Mouse (Mus musculus) hindbrain, embryonic 13.5 days (tissue): ENCODE data around the gene Hoxc4. TPM values are rescaled to one million over a fixed set of nuclear protein-coding genes. Genes with fewer than 3 reads are reported as not detected.

Experiments
- ATAC-seq: fragments of 200-750 bp; cut with Nextera tagmentation; 2 replicates; pipeline ENCODE4 v1.8.0; 2017; ENCODE audit warnings: moderate TSS enrichment; ENCODE audit not compliant: low FRiP score
- H3K27ac ChIP-seq: fragments of 300-500 bp; sonication (generic); 2 replicates; pipeline ENCODE4 v1.5.1; 2015; ENCODE audit warnings: inconsistent platforms, mild to moderate bottlenecking, moderate library complexity
- H3K27me3 ChIP-seq: fragments of 300-500 bp; sonication (generic); 2 replicates; pipeline ENCODE4 v1.6.1; 2015; ENCODE audit warnings: mild to moderate bottlenecking, inconsistent platforms
- H3K36me3 ChIP-seq: fragments of 300-500 bp; sonication (generic); 2 replicates; pipeline ENCODE4 v1.6.1; 2015; ENCODE audit warnings: mild to moderate bottlenecking, inconsistent platforms
- H3K4me1 ChIP-seq: fragments of 300-500 bp; sonication (generic); replicated peaks from 2 replicates; pipeline ENCODE4 v1.6.1; 2015; ENCODE audit warnings: inconsistent platforms
- H3K4me2 ChIP-seq: fragments of 300-500 bp; sonication (generic); 2 replicates; pipeline ENCODE4 v1.6.1; 2015; ENCODE audit warnings: inconsistent platforms, mild to moderate bottlenecking, moderate library complexity
- H3K4me3 ChIP-seq: fragments of 300-500 bp; sonication (generic); 2 replicates; pipeline ENCODE4 v1.5.1; 2015; ENCODE audit warnings: mild to moderate bottlenecking, inconsistent platforms
- H3K9ac ChIP-seq: fragments of 300-500 bp; sonication (generic); 2 replicates; pipeline ENCODE4 v1.6.1; 2015; ENCODE audit warnings: mild to moderate bottlenecking, inconsistent platforms
- H3K9me3 ChIP-seq: fragments of 300-500 bp; sonication (generic); 2 replicates; pipeline ENCODE4 v1.6.1; 2016; ENCODE audit warnings: inconsistent platforms
- WGBS: fragments of 180-500 bp; shearing (Covaris S2); methylation state at CpG from one replicate; pipeline ENCODE4 v1.1.7; 2015; 5-methylcytosine and 5-hydroxymethylcytosine counted together
- polyA plus RNA-seq: library from polyadenylated mRNA; unstranded; fragments of >200 nt; fragmentation: Nextera tagmentation; extraction: Ambion mirVana; gene quantifications from 2 replicates; pipeline ENCODE4 v1.2.1, GENCODE M21; 2015

Gene Hoxc4
- 76.2 and 86.9 TPM in 2 replicates for polyA plus RNA-seq

GRCm38 (mm10) chr15:103018636-103019035, at the start of gene Hoxc4:
Gene Hoxc4, plus strand, starts transcription at chr15:103018934.
- peaks cover 44% of the 10 kb centered on the region for H3K4me1 ChIP-seq
- peak within 1 kb of the TSS; percentile 58 for H3K4me2 ChIP-seq
- H3K9me3 ChIP-seq, result no peaks in the 10 kb centered on the region
- H3K36me3 ChIP-seq, result no peaks in the 10 kb centered on the region
- 2% methylated on average over 9 of the region's 9 CpGs for WGBS
- H3K27ac ChIP-seq, result peak within 1 kb of the TSS; percentile 96
- ATAC-seq, result no peak
- H3K27me3 ChIP-seq, result peaks cover 100% of the 10 kb centered on the region
- peak within 1 kb of the TSS; percentile 85 for H3K9ac ChIP-seq
- H3K4me3 ChIP-seq, result peak within 1 kb of the TSS; percentile 51

- no peaks in the 10 kb centered on the region for H3K36me3 ChIP-seq
- H3K27ac ChIP-seq, result no peak overlapping the region
- no peaks in the 10 kb centered on the region for H3K9me3 ChIP-seq
- peaks cover 8% of the 10 kb centered on the region for H3K4me1 ChIP-seq
- H3K27me3 ChIP-seq, result peaks cover 99% of the 10 kb centered on the region
- ATAC-seq, result no peak
- H3K9ac ChIP-seq, result no peak overlapping the region
- WGBS, result 22% methylated on average over 1 of the region's 1 CpGs
- no peak overlapping the region for H3K4me2 ChIP-seq
- H3K4me3 ChIP-seq, result no peak overlapping the region
Measured at GRCm38 (mm10) chr15:102969296-102969695, 49.4 kb upstream of the Hoxc4 start.

- H3K4me2 ChIP-seq, result no peak overlapping the region
- 3% methylated on average over 12 of the region's 12 CpGs for WGBS
- no peak overlapping the region for H3K9ac ChIP-seq
- no peaks in the 10 kb centered on the region for H3K36me3 ChIP-seq
- H3K9me3 ChIP-seq, result no peaks in the 10 kb centered on the region
- no peak for ATAC-seq
- H3K4me3 ChIP-seq, result no peak overlapping the region
- H3K27me3 ChIP-seq, result peaks cover 99% of the 10 kb centered on the region
- H3K4me1 ChIP-seq, result peaks cover 8% of the 10 kb centered on the region
- H3K27ac ChIP-seq, result no peak overlapping the region
Measured at GRCm38 (mm10) chr15:102970740-102971139, 48.0 kb upstream of the Hoxc4 start.

GRCm38 (mm10) chr15:102972254-102972653, 46.5 kb upstream of the Hoxc4 start:
- H3K9ac ChIP-seq, result no peak overlapping the region
- H3K4me1 ChIP-seq, result no peaks in the 10 kb centered on the region
- H3K36me3 ChIP-seq, result no peaks in the 10 kb centered on the region
- no peaks in the 10 kb centered on the region for H3K9me3 ChIP-seq
- 2% methylated on average over 21 of the region's 21 CpGs for WGBS
- H3K4me2 ChIP-seq, result no peak overlapping the region
- no peak overlapping the region for H3K27ac ChIP-seq
- H3K27me3 ChIP-seq, result peaks cover 99% of the 10 kb centered on the region
- no peak for ATAC-seq
- H3K4me3 ChIP-seq, result no peak overlapping the region

GRCm38 (mm10) chr15:102972753-102973152, 46.0 kb upstream of the Hoxc4 start:
- Histone ChIP-seq H3K9me3 (no peaks in the 10 kb centered on the region), H3K4me2 (no peak overlapping the region), H3K9ac (no peak overlapping the region), H3K4me3 (no peak overlapping the region), H3K36me3 (no peaks in the 10 kb centered on the region), H3K27ac (no peak overlapping the region), H3K27me3 (peaks cover 99% of the 10 kb centered on the region), H3K4me1 (no peaks in the 10 kb centered on the region)
- 2% methylated on average over 6 of the region's 6 CpGs for WGBS
- no peak for ATAC-seq

- WGBS, result 4% methylated on average over 7 of the region's 7 CpGs
- Histone ChIP-seq H3K4me3 (no peak overlapping the region), H3K4me2 (no peak overlapping the region), H3K4me1 (no peaks in the 10 kb centered on the region), H3K27me3 (peaks cover 100% of the 10 kb centered on the region), H3K9ac (no peak overlapping the region), H3K9me3 (no peaks in the 10 kb centered on the region), H3K36me3 (no peaks in the 10 kb centered on the region), H3K27ac (no peak overlapping the region)
- no peak for ATAC-seq
Measured at GRCm38 (mm10) chr15:102975034-102975433, 43.7 kb upstream of the Hoxc4 start.

GRCm38 (mm10) chr15:102975688-102976111, 43.0 kb upstream of the Hoxc4 start:
- no peak for ATAC-seq
- Histone ChIP-seq H3K27ac (no peak overlapping the region), H3K4me1 (no peaks in the 10 kb centered on the region), H3K36me3 (no peaks in the 10 kb centered on the region), H3K4me3 (no peak overlapping the region; the same call in 1 of the 2 replicates), H3K4me2 (no peak overlapping the region), H3K9ac (no peak overlapping the region), H3K27me3 (peaks cover 100% of the 10 kb centered on the region), H3K9me3 (no peaks in the 10 kb centered on the region)
- WGBS, result 1% methylated on average over 21 of the region's 21 CpGs

- Histone ChIP-seq H3K4me1 (no peaks in the 10 kb centered on the region), H3K27me3 (peaks cover 100% of the 10 kb centered on the region), H3K27ac (no peak within 1 kb of the TSS), H3K4me2 (no peak within 1 kb of the TSS), H3K9ac (no peak within 1 kb of the TSS), H3K36me3 (no peaks in the 10 kb centered on the region), H3K4me3 (no peak within 1 kb of the TSS; the same call in 1 of the 2 replicates), H3K9me3 (no peaks in the 10 kb centered on the region)
- no peak for ATAC-seq
- WGBS, result 0% methylated on average over 7 of the region's 20 CpGs
Measured at GRCm38 (mm10) chr15:102976171-102976570, 42.6 kb upstream of the Hoxc4 start, which contains the start of gene Hoxc9. Gene Hoxc9, plus strand, starts transcription at chr15:102976439.

- H3K4me2 ChIP-seq, result no peak overlapping the region
- no peak overlapping the region for H3K27ac ChIP-seq
- H3K4me3 ChIP-seq, result no peak overlapping the region
- no peak for ATAC-seq
- peaks cover 100% of the 10 kb centered on the region for H3K27me3 ChIP-seq
- H3K9ac ChIP-seq, result no peak overlapping the region
- peaks cover 4% of the 10 kb centered on the region; the same call in 1 of the 2 replicates for H3K4me1 ChIP-seq
- H3K36me3 ChIP-seq, result no peaks in the 10 kb centered on the region
- H3K9me3 ChIP-seq, result no peaks in the 10 kb centered on the region
- WGBS, result under 1% methylated on average over 37 of the region's 37 CpGs
Measured at GRCm38 (mm10) chr15:102976631-102977422, 41.9 kb upstream of the Hoxc4 start.

- 2% methylated on average over 16 of the region's 16 CpGs for WGBS
- Histone ChIP-seq H3K4me1 (peaks cover 7% of the 10 kb centered on the region; the same call in 1 of the 2 replicates), H3K4me3 (no peak overlapping the region), H3K4me2 (no peak overlapping the region), H3K27ac (no peak overlapping the region), H3K9ac (no peak overlapping the region), H3K36me3 (no peaks in the 10 kb centered on the region), H3K9me3 (no peaks in the 10 kb centered on the region), H3K27me3 (peaks cover 100% of the 10 kb centered on the region)
- no peak for ATAC-seq
Measured at GRCm38 (mm10) chr15:102977423-102977974, 41.2 kb upstream of the Hoxc4 start.

GRCm38 (mm10) chr15:102978615-102979515, 39.9 kb upstream of the Hoxc4 start:
- Histone ChIP-seq H3K4me1 (peaks cover 7% of the 10 kb centered on the region; the same call in 1 of the 2 replicates), H3K27ac (no peak overlapping the region), H3K9me3 (no peaks in the 10 kb centered on the region), H3K27me3 (peaks cover 100% of the 10 kb centered on the region), H3K9ac (no peak overlapping the region), H3K4me2 (no peak overlapping the region), H3K36me3 (no peaks in the 10 kb centered on the region), H3K4me3 (no peak overlapping the region)
- no peak for ATAC-seq
- whole genome bisulfite sequencing, result 1% methylated on average over 13 of the region's 13 CpGs

GRCm38 (mm10) chr15:102979936-102980335, 38.8 kb upstream of the Hoxc4 start:
- Histone ChIP-seq H3K27me3 (peaks cover 100% of the 10 kb centered on the region), H3K4me2 (no peak overlapping the region), H3K36me3 (no peaks in the 10 kb centered on the region), H3K9ac (no peak overlapping the region), H3K4me3 (no peak overlapping the region), H3K27ac (no peak overlapping the region), H3K9me3 (no peaks in the 10 kb centered on the region), H3K4me1 (peaks cover 7% of the 10 kb centered on the region; the same call in 1 of the 2 replicates)
- ATAC-seq, result no peak
- 0% methylated on average over 1 of the region's 1 CpGs for WGBS
